Mouse (Mus musculus) CH12.LX (cell line): Measurements from ENCODE around the gene Ehd1. TPM values are rescaled to one million over a fixed set of nuclear protein-coding genes. Genes with fewer than 3 reads are reported as not detected.

Experiments used
- DNase-seq: peaks from one replicate; pipeline ENCODE4 v3.0.0-alpha.2; 2013; ENCODE audit errors: extremely low read depth
- H3K27ac ChIP-seq: 2 replicates; pipeline ENCODE4 v1.5.1; 2012; ENCODE audit warnings: low read depth, mild to moderate bottlenecking, control low read depth, moderate library complexity; ENCODE audit not compliant: insufficient read depth
- H3K27me3 ChIP-seq: replicated peaks from 2 replicates; pipeline ENCODE3; 2012; ENCODE audit warnings: inconsistent platforms
- H3K36me3 ChIP-seq, 2 experiments: replicated peaks in 1 of 2; 2 replicates each; pipeline versions ENCODE3 to v1.6.1; 2012; ENCODE audit warnings: inconsistent platforms in 1 of 2, low read length in 1 of 2, mild to moderate bottlenecking in 1 of 2, mixed read lengths in 1 of 2, moderate library complexity in 1 of 2; ENCODE audit not compliant: control insufficient read depth in 1 of 2, insufficient read depth in 1 of 2
- H3K4me1 ChIP-seq, 2 experiments: 2 replicates each; pipeline ENCODE4 v1.6.1; 2012; ENCODE audit warnings: inconsistent platforms in 1 of 2, moderate library complexity in 1 of 2; ENCODE audit not compliant: insufficient read depth in 2 of 2, control insufficient read depth in 1 of 2
- H3K4me2 ChIP-seq: 2 replicates; pipeline ENCODE4 v1.6.1; 2012; ENCODE audit warnings: low read depth, mild to moderate bottlenecking, control low read depth; ENCODE audit not compliant: poor library complexity, insufficient read depth, severe bottlenecking
- H3K4me3 ChIP-seq, 3 experiments: fragments of 150-350 bp in 1 of 3; sonication (generic) in 1 of 3; replicated peaks in 1 of 3; 2 replicates each; pipeline versions ENCODE3 to v1.5.1; 2011 to 2012; ENCODE audit warnings: low read depth in 2 of 3, low read length in 2 of 3, mild to moderate bottlenecking in 2 of 3, moderate library complexity in 2 of 3, control low read depth in 1 of 3, improper control_type of control experiment in 1 of 3, inconsistent platforms in 1 of 3, mixed read lengths in 1 of 3; ENCODE audit not compliant: poor library complexity in 1 of 3
- H3K79me2 ChIP-seq: replicated peaks from 2 replicates; pipeline ENCODE4 v1.6.1; 2012; ENCODE audit warnings: mild to moderate bottlenecking, moderate library complexity; ENCODE audit not compliant: control insufficient read depth, poor library complexity, insufficient read depth, severe bottlenecking; ENCODE audit errors: extremely low read depth
- H3K9ac ChIP-seq: 2 replicates; pipeline ENCODE4 v1.6.1; 2012; ENCODE audit warnings: low read depth, mild to moderate bottlenecking, control low read depth, moderate library complexity; ENCODE audit not compliant: insufficient read depth
- H3K9me3 ChIP-seq: replicated peaks from 2 replicates; pipeline ENCODE3; 2012; ENCODE audit warnings: low read length, inconsistent platforms, mixed read lengths
- ETS1 ChIP-seq: conservative IDR thresholded peaks from 2 replicates; pipeline ENCODE4 v1.6.1; 2012; ENCODE audit warnings: low read depth, mild to moderate bottlenecking, inconsistent platforms, low read length, improper control_type of control experiment, moderate library complexity
- IRF4 ChIP-seq: IDR thresholded peaks from 2 replicates; pipeline ENCODE4 v1.6.1; 2014; ENCODE audit warnings: low read depth, mild to moderate bottlenecking, inconsistent platforms, low read length, improper control_type of control experiment
- JUN ChIP-seq: IDR thresholded peaks from 2 replicates; pipeline ENCODE4 v1.6.1; 2011; ENCODE audit warnings: low read depth, mild to moderate bottlenecking, low read length, improper control_type of control experiment, moderate library complexity; ENCODE audit not compliant: insufficient read depth
- JUND ChIP-seq: conservative IDR thresholded peaks from 2 replicates; pipeline ENCODE4 v1.6.1; 2011; ENCODE audit warnings: low read depth, low read length, improper control_type of control experiment
- KAT2A ChIP-seq: IDR thresholded peaks from 2 replicates; pipeline ENCODE4 v1.6.1; 2012; ENCODE audit warnings: low read length, improper control_type of control experiment, inconsistent platforms; ENCODE audit not compliant: insufficient replicate concordance
- MAFK ChIP-seq: IDR thresholded peaks from 2 replicates; pipeline ENCODE4 v1.6.1; 2011; ENCODE audit warnings: low read length, improper control_type of control experiment; ENCODE audit not compliant: insufficient replicate concordance
- MAX ChIP-seq: IDR thresholded peaks from 2 replicates; pipeline ENCODE4 v1.6.1; 2011; ENCODE audit warnings: low read length, improper control_type of control experiment
- MEF2A ChIP-seq: IDR thresholded peaks from 2 replicates; pipeline ENCODE4 v1.6.1; 2014; ENCODE audit warnings: low read depth, mild to moderate bottlenecking, inconsistent platforms, low read length, improper control_type of control experiment, borderline replicate concordance
- NELFE ChIP-seq: IDR thresholded peaks from 2 replicates; pipeline ENCODE4 v1.6.1; 2011; ENCODE audit warnings: low read depth, low read length, improper control_type of control experiment
- NRF1 ChIP-seq: IDR thresholded peaks from 2 replicates; pipeline ENCODE4 v1.6.1; 2014; ENCODE audit warnings: low read depth, mild to moderate bottlenecking, inconsistent platforms, low read length, improper control_type of control experiment, moderate library complexity
- POLR2A ChIP-seq: IDR thresholded peaks from 2 replicates; pipeline ENCODE4 v1.6.1; 2011; ENCODE audit warnings: low read depth, mild to moderate bottlenecking, improper control_type of control experiment, low read length
- POLR2AphosphoS2 ChIP-seq: IDR thresholded peaks from 2 replicates; pipeline ENCODE4 v1.6.1; 2011; ENCODE audit warnings: low read depth, low read length, improper control_type of control experiment
- SMC3 ChIP-seq: IDR thresholded peaks from 2 replicates; pipeline ENCODE4 v1.6.1; 2011; ENCODE audit warnings: low read depth, low read length, improper control_type of control experiment
- TBP ChIP-seq: conservative IDR thresholded peaks from 2 replicates; pipeline ENCODE4 v1.6.1; 2011; ENCODE audit warnings: low read depth, low read length, improper control_type of control experiment
- UBTF ChIP-seq: IDR thresholded peaks from 2 replicates; pipeline ENCODE4 v1.6.1; 2012; ENCODE audit warnings: low read depth, mild to moderate bottlenecking, inconsistent platforms, low read length, improper control_type of control experiment, moderate library complexity
- USF1 ChIP-seq: IDR thresholded peaks from 2 replicates; pipeline ENCODE4 v1.6.1; 2014; ENCODE audit warnings: low read depth, mild to moderate bottlenecking, inconsistent platforms, low read length, improper control_type of control experiment
- USF2 ChIP-seq: conservative IDR thresholded peaks from 2 replicates; pipeline ENCODE4 v1.6.1; 2011; ENCODE audit warnings: low read depth, low read length, improper control_type of control experiment
- ZC3H11A ChIP-seq: IDR thresholded peaks from 2 replicates; pipeline ENCODE4 v1.6.1; 2012; ENCODE audit warnings: low read depth, mild to moderate bottlenecking, inconsistent platforms, low read length, improper control_type of control experiment
- ZMIZ1 ChIP-seq: IDR thresholded peaks from 2 replicates; pipeline ENCODE4 v1.6.1; 2012; ENCODE audit warnings: low read depth, mild to moderate bottlenecking, inconsistent platforms, low read length, improper control_type of control experiment
- ZNF384 ChIP-seq: IDR thresholded peaks from 2 replicates; pipeline ENCODE4 v1.6.1; 2012; ENCODE audit warnings: low read depth, low read length, improper control_type of control experiment, inconsistent platforms
- dilution Hi-C: fragments of 300-500 bp; cut with MboI; formaldehyde crosslinking; loops from 2 replicates; pipeline ENCODE4 v1.14.3; 2020; ENCODE audit warnings: low sequenced_read_pairs; ENCODE audit not compliant: extremely low pct_unique_long_range_greater_than_20kb, extremely low pct_ligation_motif_present
- in situ Hi-C: fragments of 300-500 bp; cut with MboI; formaldehyde crosslinking; loops from 3 replicates; pipeline ENCODE4 v1.14.3; 2019; ENCODE audit warnings: low sequenced_read_pairs, low pct_ligation_motif_present, low pct_unique_long_range_greater_than_20kb, mixed read lengths
- polyA plus RNA-seq: library from polyadenylated mRNA; unstranded; fragments of >175 nt; gene quantifications from 2 replicates; pipeline ENCODE4 v1.2.1, GENCODE M21; 2012; ENCODE audit warnings: low read depth; ENCODE audit not compliant: insufficient read length
- total RNA-seq, 2 experiments: library from RNA; depleted of rRNA; stranded (reverse); fragments of 300-350 nt in 1 of 2; fragments of >200 nt in 1 of 2; gene quantifications; 2 replicates each; pipeline ENCODE4 v1.2.3; 2012 to 2014

Gene Ehd1
- total and polyA plus RNA-seq, 3 experiments: 131 to 400 (median 245) TPM

GRCm38 (mm10) chr19:6300402-6300841, 23.9 kb downstream of the Ehd1 start:
- TF ChIP-seq IRF4 (no peak), POLR2A (peak; percentile 48; the same call in 1 of the 2 replicates)
- peak overlapping the region; percentile 99 for H3K27ac ChIP-seq
- H3K4me1 ChIP-seq: peaks cover 58 to 95% of the 10 kb centered on the region in 2 experiments

GRCm38 (mm10) chr19:6302114-6302513, 25.6 kb downstream of the Ehd1 start:
- no peaks in the 10 kb centered on the region for H3K9me3 ChIP-seq
- DNase-seq: no peak
- in situ Hi-C loops (loop anchor here (25.0 kb wide), 1 partner anchor 140 kb away; no protein-coding TSS in a partner anchor), dilution Hi-C loops (no loop called here)
- peak overlapping the region; percentile 72; the same call in 1 of the 2 replicates for H3K27ac ChIP-seq
- TF ChIP-seq ZMIZ1 (peak; percentile 45; the same call in 1 of the 2 replicates), MAFK (no peak), POLR2AphosphoS2 (peak; percentile 59; the same call in 1 of the 2 replicates)
- no peak overlapping the region for H3K4me3 ChIP-seq
- H3K36me3 ChIP-seq: peaks cover 31 to 46% of the 10 kb centered on the region in 2 experiments
- H3K4me2 ChIP-seq: no peak overlapping the region
- peaks cover 44 to 82% of the 10 kb centered on the region in 2 experiments for H3K4me1 ChIP-seq
- H3K9ac ChIP-seq: no peak overlapping the region
- H3K79me2 ChIP-seq: peaks cover 17% of the 10 kb centered on the region
- H3K27me3 ChIP-seq: no peaks in the 10 kb centered on the region

More at GRCm38 (mm10) chr19:6300402-6300841, 23.9 kb downstream of the Ehd1 start:
- Histone ChIP-seq H3K4me3 (no peak overlapping the region), H3K9me3 (no peaks in the 10 kb centered on the region), H3K36me3 (peaks cover 48 to 63% of the 10 kb centered on the region in 2 experiments), H3K4me2 (no peak overlapping the region), H3K79me2 (peaks cover 29% of the 10 kb centered on the region), H3K9ac (peak overlapping the region; percentile 60; the same call in 1 of the 2 replicates), H3K27me3 (no peaks in the 10 kb centered on the region)
- dilution Hi-C loops: no loop called here
- in situ Hi-C loops: loop anchor here (25.0 kb wide), 1 partner anchor 138 kb away; no protein-coding TSS in a partner anchor
- no peak for DNase-seq

GRCm38 (mm10) chr19:6302522-6302921, 26.0 kb downstream of the Ehd1 start:
- dilution Hi-C loops (no loop called here), in situ Hi-C loops (loop anchor here (25.0 kb wide), 1 partner anchor 140 kb away; no protein-coding TSS in a partner anchor)
- peaks cover 28 to 42% of the 10 kb centered on the region in 2 experiments for H3K36me3 ChIP-seq
- no peak for TF ChIP-seq SMC3
- TF ChIP-seq IRF4: no peak
- no peak for TF ChIP-seq MAX
- no peak for TF ChIP-seq ETS1
- TF ChIP-seq ZC3H11A: no peak
- no peak for TF ChIP-seq JUN
- no peak for TF ChIP-seq USF1
- TF ChIP-seq USF2: no peak
- TF ChIP-seq ZNF384: no peak
- no peak for TF ChIP-seq KAT2A
- no peak for TF ChIP-seq UBTF
- no peak for TF ChIP-seq TBP
- no peak for TF ChIP-seq NELFE
- no peak for TF ChIP-seq NRF1
- TF ChIP-seq MEF2A: no peak
- TF ChIP-seq JUND: no peak
- DNase-seq: no peak
- no peaks in the 10 kb centered on the region for H3K9me3 ChIP-seq
- H3K9ac ChIP-seq: no peak overlapping the region
- no peak overlapping the region for H3K4me2 ChIP-seq
- H3K79me2 ChIP-seq: peaks cover 17% of the 10 kb centered on the region
- H3K27me3 ChIP-seq: no peaks in the 10 kb centered on the region
- no peak overlapping the region for H3K4me3 ChIP-seq
- H3K4me1 ChIP-seq: peaks cover 43 to 78% of the 10 kb centered on the region in 2 experiments
- H3K27ac ChIP-seq: peak overlapping the region; percentile 72
